Mouse (Mus musculus) induced T-regulatory cell, adult 2 months (primary cell): Measurements from ENCODE around the gene Fbxo27.
A peak's percentile ranks its signal among the peaks of the same experiment; 100 is the strongest.

ENCODE experiments used
- DNase-seq: peaks from one replicate; pipeline ENCODE4 v3.0.0-alpha.2; 2012; ENCODE audit warnings: low read depth

Fbxo27 gene

DNA sequence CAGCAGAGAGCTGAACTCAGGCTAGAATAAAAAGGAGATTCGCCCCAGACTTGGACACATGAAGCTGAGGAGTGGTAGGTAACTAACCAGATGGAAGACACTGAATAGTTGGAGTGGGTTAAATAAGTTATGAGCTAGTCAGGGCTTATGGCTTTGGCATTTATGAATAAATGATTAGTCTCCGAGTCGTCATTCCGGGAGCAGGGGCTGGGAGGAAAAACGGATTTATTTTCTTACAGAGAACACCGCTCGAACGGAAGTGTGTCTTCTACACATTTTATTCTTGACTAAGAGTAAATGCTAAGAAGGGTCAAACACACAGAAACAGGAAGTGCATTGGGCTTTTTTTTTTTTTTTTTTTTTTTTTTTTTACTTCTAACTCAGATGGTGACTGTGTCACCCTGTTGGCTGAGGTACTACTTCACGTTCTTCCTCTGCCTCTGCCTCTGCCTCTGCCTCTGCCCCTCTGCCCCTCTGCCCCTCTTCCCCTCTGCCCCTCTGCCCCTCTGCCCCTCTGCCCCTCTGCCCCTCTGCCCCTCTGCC is 10.0 kb downstream of the Fbxo27 start:
- DNase-seq, result peak; percentile 64

DNA sequence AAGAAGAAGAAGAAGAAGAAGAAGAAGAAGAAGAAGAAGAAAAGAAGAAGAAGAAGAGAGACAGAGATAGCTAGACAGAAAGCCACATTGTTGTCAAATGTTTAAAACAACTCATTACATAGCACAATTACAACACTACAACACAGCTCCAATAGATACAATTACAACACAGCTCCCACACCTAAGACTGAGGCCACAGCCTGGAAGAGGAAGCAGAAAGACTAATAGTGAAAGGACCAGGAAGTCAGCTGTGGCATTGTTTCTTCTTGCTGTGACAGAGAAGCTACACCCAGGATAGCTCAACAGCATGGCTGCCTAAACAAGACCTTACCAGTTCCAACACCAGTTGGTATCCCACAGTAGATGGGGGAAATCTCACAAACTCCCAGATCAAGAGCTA is 16.8 kb downstream of the Fbxo27 start:
- DNase-seq, result no peak

DNA sequence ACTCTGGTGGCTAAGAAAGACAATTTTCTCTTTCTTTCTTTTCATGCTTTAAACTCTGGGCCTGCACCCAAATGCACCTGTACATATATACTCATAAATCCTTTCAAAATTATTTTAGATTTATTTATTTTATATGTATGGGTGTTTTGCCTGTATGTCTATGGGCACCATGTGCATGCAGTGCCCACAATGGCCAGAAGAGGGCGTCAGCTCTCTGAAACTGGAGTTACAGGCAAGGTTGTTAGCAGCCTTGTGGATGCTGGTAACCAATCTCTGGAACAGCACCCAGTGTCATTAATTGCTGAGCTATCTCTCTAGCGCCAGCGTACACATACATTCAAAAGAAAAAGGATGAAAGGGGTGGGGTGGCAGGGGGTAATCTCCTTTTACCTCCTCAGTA is 18.3 kb downstream of the Fbxo27 start:
- peak; percentile 51 for DNase-seq

DNA sequence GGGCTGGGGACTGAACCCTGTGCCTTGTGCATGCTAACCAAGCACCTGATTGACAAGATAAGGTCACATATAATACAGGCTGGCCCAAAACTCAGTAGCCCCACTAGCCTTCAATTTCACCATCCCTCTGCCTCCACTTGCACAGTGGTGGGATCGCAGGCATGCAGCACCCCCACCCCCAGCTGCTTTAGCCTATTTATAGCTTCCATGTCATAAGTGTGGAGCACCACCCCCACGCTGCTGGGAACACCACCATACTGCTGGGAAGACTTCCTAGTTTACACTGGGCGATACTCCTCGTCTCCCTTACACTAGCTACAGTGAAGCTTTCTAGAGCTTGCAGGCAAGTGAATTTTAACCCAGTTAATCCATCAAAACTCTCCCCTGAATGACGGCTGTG is 22.0 kb downstream of the Fbxo27 start:
- no peak for DNase-seq

DNA sequence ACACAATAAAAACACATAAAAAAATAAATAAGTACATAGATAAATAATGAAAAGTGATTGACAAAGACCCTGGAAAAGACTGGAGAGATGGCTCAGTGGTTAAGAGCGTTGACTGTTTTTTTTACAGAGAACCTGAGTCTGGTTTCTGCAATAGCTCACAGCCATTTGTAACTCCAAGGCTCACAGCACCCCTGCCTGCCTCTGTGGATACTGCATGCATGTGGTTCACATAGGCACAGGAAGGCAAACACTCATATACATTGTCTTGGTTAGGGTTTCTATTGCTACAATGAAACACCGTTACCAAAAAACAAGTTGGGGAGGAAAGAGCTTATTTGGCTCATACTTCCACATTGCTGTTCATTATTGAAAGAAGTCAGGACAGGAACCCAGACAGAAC is 22.9 kb downstream of the Fbxo27 start:
- peak; percentile 45 for DNase-seq

DNA sequence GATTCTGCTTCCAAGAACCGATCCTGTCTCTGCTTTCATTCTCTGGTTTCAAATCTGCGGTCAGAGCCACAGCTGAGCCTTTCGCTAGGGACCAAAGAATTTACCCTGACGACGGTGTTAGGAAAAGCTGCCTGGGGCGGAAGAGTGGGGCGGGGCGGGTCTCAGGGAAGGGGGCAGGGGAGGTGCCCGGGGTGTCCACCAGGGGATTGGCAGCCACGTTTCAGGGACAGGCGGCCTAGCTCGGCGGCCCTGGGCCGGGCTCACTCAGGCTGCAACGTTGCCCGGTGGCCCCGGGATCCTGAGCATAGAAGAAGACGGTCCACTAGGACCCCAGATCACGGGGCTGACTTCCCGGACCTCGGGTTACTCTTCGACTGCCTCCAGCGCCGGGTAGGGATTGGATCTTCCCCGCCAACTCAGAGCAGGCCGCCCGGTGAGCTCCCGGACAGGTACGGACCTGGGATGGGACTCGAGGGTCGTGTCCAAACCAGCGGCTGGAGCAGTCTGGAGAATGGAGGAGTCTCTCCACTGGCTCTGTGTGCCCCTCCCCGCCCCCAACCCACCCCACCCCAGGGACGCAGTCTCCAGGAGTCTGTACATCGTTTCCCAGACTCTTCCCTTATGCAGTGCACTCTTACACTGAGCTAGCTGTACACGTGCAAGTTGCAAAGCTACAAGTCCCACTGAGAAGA is 24.1 kb downstream of the Fbxo27 start, which contains the start of gene Fbxo17:
Fbxo17 (plus strand) TSS at position 215 of the 692 bp plus-strand sequence.
- peak; percentile 77 for DNase-seq

DNA sequence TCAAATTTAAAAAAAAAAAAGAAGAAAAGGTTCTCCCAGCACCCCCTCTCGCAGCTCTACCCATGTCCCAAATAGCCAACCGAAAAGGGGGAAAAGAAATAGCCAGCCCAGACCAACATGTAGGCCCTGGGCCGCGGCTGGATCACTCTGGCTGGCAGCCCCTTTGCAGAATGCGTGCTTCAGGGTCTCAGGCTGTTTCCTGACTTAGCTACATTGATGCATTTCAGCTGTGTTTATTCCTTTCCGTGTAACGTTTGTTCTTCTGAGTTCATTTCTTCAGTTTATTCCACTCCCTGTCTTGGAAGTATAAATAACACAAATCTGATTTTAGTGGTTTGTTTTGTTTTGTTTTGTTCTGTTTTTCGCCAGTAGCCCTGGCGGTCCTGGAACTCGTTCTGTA is 25.1 kb downstream of the Fbxo27 start:
- DNase-seq, result no peak

DNA sequence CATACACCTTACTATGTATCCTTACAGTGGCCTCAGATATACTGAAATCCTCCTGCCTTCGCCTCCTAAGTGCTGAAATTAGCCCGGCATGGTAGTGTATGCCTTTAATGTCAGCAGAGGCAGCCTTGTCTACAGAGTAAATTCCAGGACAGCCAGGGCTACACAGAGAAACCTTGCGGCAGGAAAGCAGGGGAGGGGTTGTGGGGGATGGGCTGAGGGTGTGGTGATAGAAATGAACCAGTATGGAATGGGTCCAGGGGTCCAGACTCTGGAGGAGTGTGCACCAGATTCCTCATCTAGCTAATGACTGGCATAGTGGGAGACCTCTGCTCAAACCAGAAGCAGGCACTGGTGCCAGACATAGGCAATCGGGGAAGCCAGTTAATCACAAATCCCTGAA is 26.5 kb downstream of the Fbxo27 start:
- no peak for DNase-seq

DNA sequence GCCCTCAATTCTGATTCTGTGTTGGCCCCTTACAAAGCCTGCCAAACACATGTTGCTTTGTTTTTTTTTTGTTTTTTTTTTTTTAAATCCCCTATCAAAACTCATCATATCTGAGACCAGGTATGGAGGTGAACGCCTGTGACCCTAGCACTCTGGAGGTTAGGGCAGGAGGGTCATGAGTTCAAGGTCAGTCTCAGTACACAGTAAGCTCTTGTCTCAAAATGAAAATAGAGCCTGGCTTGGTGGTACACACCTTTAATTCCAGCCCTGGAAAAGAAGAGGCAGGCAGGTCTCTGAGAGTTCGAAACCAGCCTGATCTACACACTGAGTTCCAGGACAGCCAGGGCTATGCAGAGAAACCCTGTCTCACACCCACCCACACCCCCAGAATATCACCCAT is 27.0 kb downstream of the Fbxo27 start:
- no peak for DNase-seq

DNA sequence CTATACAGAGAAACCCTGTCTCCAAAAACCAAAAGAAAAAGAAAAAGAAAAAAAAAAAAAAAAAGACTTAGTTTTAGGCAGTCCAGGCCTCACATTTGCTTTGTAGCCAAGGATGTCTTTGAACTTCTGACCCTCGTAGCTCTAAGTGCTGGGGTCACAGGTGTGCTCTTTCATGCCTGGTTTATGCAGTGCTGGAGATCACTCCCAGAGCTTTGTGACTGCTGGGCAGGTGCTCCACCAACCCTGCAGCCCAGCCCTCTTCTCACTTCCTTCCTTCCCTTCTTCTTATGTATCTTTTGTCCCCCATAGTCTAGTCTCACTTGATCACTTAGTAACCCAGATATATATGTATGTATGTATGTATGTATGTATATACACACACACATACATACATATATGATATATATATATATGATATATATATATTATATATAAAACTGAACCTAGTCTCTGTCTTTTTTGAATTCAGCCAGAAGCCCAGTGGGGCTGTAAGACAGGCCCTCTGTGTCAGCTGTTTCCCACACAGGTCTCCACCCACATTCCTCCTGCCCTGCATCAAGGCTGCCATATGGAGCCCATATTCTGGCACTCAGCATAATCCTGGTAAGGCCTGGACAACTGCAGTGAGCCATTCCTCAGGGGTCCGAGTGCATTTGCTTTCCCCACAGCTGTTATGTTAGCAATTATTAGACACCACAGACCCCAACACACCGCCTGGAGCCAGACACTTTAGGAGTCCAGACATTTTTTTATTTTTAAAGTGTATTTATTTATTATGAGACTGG is 28.3 kb downstream of the Fbxo27 start:
- no peak for DNase-seq

DNA sequence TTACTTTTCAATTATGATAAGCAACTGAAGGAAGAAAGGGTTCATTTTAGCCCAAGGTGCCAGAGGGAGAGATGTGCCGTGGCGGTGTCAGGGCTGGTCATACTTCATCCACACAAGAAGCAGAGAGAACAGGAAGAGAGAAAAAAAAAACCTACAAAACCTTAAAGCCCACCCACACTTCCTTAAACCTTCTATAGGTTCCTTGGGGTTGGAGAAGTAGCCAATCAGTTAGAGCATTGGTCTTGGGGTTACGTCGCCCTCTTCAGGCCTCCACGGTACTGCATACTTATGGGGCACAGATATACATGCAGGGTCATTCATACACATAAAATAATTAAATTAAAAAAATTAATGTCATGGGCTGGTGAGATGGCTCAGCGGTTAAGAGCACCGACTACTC is 29.4 kb downstream of the Fbxo27 start:
- DNase-seq, result peak; percentile 67

DNA sequence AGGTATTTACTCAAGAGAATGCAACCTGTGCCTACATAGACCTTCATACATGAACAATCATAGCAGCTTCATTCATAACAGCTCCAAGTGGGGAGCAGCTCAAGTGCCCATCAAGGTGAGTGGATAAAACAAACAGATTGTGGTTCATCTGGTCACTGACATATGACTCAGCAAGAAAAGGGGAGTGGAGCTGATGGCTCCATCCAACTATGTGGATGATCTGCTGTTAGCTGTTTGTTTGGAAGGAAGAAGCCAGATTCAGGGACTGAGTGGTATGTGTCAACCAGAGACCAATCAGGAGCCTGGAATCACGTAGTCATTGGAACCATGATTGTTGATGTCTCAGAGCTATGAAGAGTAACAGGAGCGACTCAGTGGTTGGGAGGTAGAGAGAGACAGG is 32.0 kb downstream of the Fbxo27 start:
- DNase-seq, result no peak

DNA sequence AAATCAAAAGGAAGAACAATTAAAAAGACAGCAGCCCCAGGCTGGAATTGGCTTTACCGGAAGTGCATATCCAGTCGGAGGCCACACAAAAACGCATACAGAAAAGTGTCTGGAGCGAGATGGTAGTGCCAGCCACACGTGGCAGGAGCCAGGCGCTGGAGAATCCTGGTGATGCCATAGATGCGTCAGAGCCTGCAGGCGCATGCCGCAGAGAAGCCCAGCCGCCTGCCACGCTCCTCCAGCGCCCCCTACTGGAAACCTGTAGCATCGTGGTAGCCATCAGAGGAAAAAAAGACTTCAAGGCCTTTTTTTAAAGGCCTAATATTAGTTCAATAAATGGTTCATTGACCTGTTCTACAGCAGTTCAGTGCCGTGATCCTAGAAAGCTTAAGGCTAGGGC is 34.0 kb downstream of the Fbxo27 start:
- peak; percentile 86 for DNase-seq

DNA sequence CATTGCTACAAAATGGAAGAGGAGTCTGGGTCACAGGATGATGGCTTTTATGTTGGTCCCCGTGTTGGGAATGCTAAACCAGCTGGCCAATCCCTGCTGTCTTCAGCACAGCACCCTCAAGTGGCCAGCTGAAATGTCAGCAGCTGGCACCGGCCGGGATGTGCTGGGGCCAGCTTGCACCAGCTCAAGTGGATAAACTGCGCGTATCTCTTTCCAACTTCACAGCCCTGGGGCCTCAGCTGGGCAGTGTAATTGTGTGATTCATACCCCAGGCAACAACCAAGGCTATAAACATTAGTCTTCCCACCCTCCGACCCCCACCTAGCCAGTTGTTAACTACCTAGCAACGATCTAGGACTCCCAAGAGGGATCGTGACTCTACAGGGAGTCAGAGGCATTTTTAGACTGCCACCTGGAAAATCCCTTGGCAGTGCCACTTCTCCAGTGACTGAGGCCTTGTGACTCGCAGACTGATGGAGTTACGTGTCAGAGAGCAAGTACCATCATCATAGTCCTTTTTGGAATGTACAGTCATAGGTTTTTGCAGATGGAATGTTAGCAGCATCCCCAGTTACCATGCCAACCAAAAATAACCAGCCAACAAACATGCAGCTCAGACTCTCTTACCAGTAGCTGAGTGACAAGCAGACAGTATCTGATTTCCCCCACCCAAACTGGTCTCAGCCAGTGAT is 35.1 kb downstream of the Fbxo27 start:
- DNase-seq, result no peak

DNA sequence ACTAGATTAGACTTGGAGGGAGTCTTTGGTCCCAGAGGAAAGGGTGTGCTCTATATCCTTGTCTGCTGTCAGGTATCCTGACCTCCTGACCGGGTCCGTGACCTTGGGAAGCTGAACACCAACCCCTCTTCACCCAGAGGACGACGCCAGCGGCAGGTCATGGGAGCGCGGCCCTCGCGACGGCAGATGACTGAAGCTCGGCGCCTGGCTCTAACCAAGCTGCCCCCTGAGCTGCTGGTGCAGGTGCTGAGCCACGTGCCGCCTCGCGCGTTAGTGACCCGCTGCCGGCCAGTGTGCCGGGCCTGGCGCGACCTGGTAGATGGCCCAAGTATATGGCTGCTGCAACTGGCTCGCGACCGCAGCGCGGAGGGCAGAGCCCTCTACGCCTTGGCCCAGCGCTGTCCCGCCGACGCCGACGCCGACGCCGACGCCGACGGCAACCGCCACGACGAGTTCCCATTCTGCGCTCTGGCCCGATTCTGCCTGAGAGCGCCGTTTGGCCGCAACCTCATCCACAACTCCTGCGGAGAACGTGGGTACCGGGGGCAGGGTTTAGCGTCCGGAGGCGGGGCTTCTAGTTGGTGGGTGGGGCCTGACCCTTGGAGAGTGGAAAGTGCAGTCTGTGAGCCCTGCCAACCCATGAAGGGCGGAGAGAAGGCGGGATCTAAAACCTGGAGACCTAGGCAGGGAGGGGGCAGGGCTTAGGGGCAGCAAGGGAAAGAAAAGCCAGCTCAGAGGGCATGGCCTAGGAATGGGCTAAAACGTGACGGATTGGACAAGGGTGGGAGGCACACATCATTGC is 39.9 kb downstream of the Fbxo27 start:
- DNase-seq, result peak; percentile 92

DNA sequence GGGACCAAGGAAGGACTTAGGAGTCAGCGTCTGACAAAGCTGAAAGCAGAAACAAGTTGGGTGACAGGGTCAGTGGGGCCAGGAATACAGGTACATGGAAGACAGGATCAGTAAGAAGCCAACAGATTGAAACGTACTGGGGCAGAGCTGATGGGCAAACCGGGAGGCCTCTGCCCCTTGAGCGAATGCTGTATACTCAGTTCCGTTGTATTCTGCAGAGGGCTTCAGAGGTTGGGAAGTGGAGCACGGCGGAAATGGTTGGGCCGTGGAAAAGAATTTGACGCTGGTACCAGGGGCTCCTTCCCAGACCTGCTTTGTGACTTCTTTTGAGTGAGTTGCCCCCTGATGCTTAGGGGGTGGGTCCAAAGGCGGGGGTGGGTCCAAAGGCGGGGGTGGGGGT is 40.6 kb downstream of the Fbxo27 start:
- DNase-seq, result no peak

DNA sequence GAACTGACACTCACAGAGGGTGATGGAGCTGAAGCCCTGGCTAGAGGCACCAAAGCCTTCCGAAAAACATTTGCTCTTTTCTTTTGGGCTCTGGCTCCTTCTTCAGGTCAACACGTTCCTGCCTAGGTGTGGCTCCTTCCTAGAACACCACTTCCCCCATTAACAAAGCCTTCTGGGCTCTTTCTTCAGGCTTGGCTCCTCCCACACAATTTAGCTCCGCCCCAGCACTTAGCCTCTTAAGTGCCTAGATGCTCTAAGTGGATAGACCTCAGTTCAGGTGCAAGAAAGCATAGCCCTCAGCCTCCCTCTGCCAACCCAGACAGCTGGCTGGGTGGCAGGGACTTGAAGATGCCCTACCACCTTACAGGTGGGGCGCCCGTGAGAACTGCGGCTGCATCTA is 43.1 kb downstream of the Fbxo27 start:
- DNase-seq, result no peak

DNA sequence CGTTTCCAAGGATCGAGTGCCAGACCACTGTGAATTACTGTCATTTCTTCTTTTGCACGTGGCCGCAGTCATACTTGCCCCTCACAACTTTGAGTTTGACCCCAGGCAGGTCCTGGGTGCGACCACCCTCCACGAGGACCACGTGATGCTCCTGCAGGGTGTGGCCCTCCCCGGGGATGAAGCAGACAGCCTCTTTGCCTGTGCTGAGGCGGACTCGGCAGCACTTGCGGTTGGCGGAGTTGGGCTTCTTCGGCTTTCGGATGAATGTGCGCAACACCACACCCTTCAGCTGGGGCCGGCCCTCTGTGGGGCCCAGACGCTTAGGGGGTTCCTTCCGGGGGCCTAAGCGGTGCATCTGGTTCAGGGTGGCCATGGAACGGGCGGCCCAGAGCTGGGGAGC is 47.2 kb downstream of the Fbxo27 start:
- no peak for DNase-seq

DNA sequence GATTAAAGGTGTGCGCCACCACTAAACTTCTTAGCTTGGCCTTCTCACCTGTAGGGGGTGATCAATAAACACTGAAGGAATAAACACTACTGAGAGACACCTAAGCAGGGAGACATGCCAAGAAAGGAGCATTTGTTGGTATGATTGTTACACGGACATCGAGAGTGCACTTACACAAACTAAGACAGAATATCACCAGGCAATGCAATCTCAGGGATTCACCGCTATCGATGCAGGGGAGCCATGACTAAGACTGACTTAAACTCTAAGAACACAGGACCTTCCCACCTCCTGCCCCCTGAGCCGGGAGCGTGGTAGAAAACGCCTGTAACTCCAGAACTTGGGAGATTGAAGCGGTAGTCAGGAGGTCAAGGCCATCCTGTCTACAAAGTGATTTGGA is 48.3 kb downstream of the Fbxo27 start:
- peak; percentile 57 for DNase-seq

DNA sequence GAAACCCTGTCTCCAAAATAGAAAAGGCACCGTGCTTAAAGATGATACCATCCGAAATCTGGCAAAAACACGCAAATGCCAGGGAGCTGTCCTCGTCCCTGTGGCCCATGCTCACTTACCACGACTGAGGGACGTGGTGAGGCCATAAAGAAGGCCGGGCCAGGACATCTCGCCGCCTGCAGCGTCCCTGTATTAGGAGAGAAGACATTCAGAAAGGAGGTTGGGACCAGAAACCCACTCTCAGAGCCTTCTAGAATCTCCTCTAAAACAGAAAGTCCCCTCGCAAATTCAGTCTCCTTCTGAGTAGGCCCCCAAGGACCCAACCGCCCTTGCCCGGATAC is 48.7 kb downstream of the Fbxo27 start:
- DNase-seq, result no peak

DNA sequence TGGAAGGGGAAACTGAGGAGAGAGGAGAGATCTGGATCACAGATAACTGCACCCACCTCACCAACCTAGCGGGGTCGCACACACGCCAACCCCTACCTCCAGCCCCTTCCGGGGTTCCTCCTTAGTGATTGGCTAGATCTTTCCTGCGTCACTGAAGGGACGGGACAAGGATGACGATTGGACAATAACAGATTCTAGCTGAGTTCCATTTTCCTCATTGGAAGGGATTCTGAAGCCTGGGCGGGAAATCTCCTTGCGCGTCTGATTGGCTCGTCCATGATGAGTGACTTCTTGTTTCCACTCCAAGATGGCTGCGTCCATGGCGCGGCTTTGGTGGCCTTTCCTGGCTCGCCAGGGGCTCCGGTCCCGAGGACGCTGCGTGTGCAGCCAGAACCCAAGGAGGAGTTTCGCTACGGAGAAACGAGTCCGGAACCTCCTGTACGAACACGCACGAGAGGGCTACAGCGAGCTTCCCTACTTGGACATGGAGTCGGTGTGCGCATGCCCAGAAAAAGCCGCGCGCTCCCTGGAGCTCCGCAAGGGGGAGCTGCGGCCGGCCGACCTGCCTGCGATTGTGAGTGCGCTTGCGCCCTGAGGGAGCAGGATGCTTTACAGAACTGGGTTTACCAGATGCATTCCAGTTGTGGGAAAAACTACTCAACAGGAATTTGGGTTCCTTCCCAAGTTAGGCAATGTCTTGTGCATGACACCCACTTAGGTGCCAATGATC is 49.2 kb downstream of the Fbxo27 start, which contains the start of the genes Mrps12 and Sars2:
Mrps12 (minus strand) TSS at position 112 of the 730 bp plus-strand sequence.
Sars2 (plus strand) TSS at position 284 of the 730 bp plus-strand sequence.
- DNase-seq, result peak; percentile 99
